Mouse (Mus musculus) MEL (cell line): ENCODE data around the gene Hmgcs1. TPM values are rescaled to one million over a fixed set of nuclear protein-coding genes. Genes with fewer than 3 reads are reported as not detected.
"Not testable (repeated sequence)": the region's sequence is repeated elsewhere in the genome, so short reads cannot be mapped to it uniquely, and the experiment has no call there.

Experiments used
- DNase-seq: peaks from one replicate; pipeline ENCODE4 v3.0.0; 2011; ENCODE audit warnings: low read depth, low spot score
- H3K27ac ChIP-seq: 2 replicates; pipeline ENCODE4 v1.5.1; 2012; ENCODE audit warnings: low read depth, mild to moderate bottlenecking, control low read depth, low read length, moderate library complexity; ENCODE audit not compliant: control insufficient read depth
- H3K27me3 ChIP-seq, 2 experiments: fragments of 150-350 bp in 1 of 2; sonication (generic) in 1 of 2; 2 replicates each; pipeline ENCODE4 v1.6.1; 2012; ENCODE audit warnings: low read length in 2 of 2, mild to moderate bottlenecking in 2 of 2, improper control_type of control experiment in 1 of 2, moderate library complexity in 1 of 2; ENCODE audit not compliant: insufficient read depth in 2 of 2, control insufficient read depth in 1 of 2
- H3K36me3 ChIP-seq, 2 experiments: 2 replicates each; pipeline ENCODE4 v1.6.1; 2012 to 2014; ENCODE audit warnings: low read length in 2 of 2, improper control_type of control experiment in 1 of 2, inconsistent platforms in 1 of 2, mild to moderate bottlenecking in 1 of 2; ENCODE audit not compliant: insufficient read depth in 2 of 2, control insufficient read depth in 1 of 2
- H3K4me1 ChIP-seq, 2 experiments: fragments of 150-350 bp in 1 of 2; sonication (generic) in 1 of 2; 2 replicates each; pipeline ENCODE4 v1.6.1; 2012; ENCODE audit warnings: low read length in 2 of 2, improper control_type of control experiment in 1 of 2, mild to moderate bottlenecking in 1 of 2; ENCODE audit not compliant: insufficient read depth in 2 of 2, control insufficient read depth in 1 of 2
- H3K4me3 ChIP-seq, 2 experiments: fragments of 150-350 bp in 1 of 2; sonication (generic) in 1 of 2; 2 replicates each; pipeline ENCODE4 v1.5.1; 2012; ENCODE audit warnings: low read depth in 2 of 2, low read length in 2 of 2, mild to moderate bottlenecking in 2 of 2, moderate library complexity in 2 of 2, control low read depth in 1 of 2, improper control_type of control experiment in 1 of 2; ENCODE audit not compliant: control insufficient read depth in 1 of 2, insufficient read depth in 1 of 2
- H3K79me2 ChIP-seq: 2 replicates; pipeline ENCODE4 v1.6.1; 2012; ENCODE audit warnings: mild to moderate bottlenecking, low read length, moderate library complexity; ENCODE audit not compliant: control insufficient read depth, poor library complexity, insufficient read depth
- H3K9ac ChIP-seq: 2 replicates; pipeline ENCODE4 v1.6.1; 2012; ENCODE audit warnings: low read depth, mild to moderate bottlenecking, control low read depth, low read length, moderate library complexity; ENCODE audit not compliant: control insufficient read depth, poor library complexity, severe bottlenecking
- H3K9me3 ChIP-seq: fragments of 150-350 bp; sonication (generic); replicated peaks from 2 replicates; pipeline ENCODE4 v1.6.1; 2012; ENCODE audit warnings: mild to moderate bottlenecking, low read length, improper control_type of control experiment, moderate library complexity; ENCODE audit not compliant: insufficient read depth
- BHLHE40 ChIP-seq: IDR thresholded peaks from 2 replicates; pipeline ENCODE4 v1.6.1; 2012; ENCODE audit warnings: low read depth, mild to moderate bottlenecking, inconsistent platforms, low read length, improper control_type of control experiment, borderline replicate concordance
- CHD2 ChIP-seq: IDR thresholded peaks from 2 replicates; pipeline ENCODE4 v1.6.1; 2011; ENCODE audit warnings: low read length, improper control_type of control experiment
- GABPA ChIP-seq: IDR thresholded peaks from 2 replicates; pipeline ENCODE4 v1.6.1; 2012; ENCODE audit warnings: low read depth, mild to moderate bottlenecking, inconsistent platforms, low read length, improper control_type of control experiment, moderate library complexity
- KAT2A ChIP-seq: conservative IDR thresholded peaks from 2 replicates; pipeline ENCODE4 v1.6.1; 2012; ENCODE audit warnings: low read depth, low read length, improper control_type of control experiment, inconsistent platforms
- MAFK ChIP-seq: IDR thresholded peaks from 2 replicates; pipeline ENCODE4 v1.6.1; 2011; ENCODE audit warnings: low read depth, mild to moderate bottlenecking, low read length, improper control_type of control experiment, borderline replicate concordance
- MAX ChIP-seq: IDR thresholded peaks from 2 replicates; pipeline ENCODE4 v1.6.1; 2011; ENCODE audit warnings: low read length, improper control_type of control experiment
- MXI1 ChIP-seq: IDR thresholded peaks from 2 replicates; pipeline ENCODE4 v1.6.1; 2011; ENCODE audit warnings: mild to moderate bottlenecking, low read depth, low read length, improper control_type of control experiment
- MYB ChIP-seq: IDR thresholded peaks from 2 replicates; pipeline ENCODE4 v1.6.1; 2011; ENCODE audit warnings: mild to moderate bottlenecking, low read depth, low read length, improper control_type of control experiment
- NELFE ChIP-seq: IDR thresholded peaks from 2 replicates; pipeline ENCODE4 v1.6.1; 2011; ENCODE audit warnings: low read depth, low read length, improper control_type of control experiment
- NRF1 ChIP-seq: IDR thresholded peaks from 2 replicates; pipeline ENCODE4 v1.6.1; 2014; ENCODE audit warnings: low read depth, mild to moderate bottlenecking, inconsistent platforms, low read length, improper control_type of control experiment, moderate library complexity; ENCODE audit not compliant: poor library complexity, insufficient read depth, severe bottlenecking
- POLR2AphosphoS5 ChIP-seq: IDR thresholded peaks from 2 replicates; pipeline ENCODE4 v1.6.1; 2012; ENCODE audit warnings: low read depth, borderline replicate concordance, mild to moderate bottlenecking, inconsistent platforms, low read length, moderate library complexity, mixed read lengths
- RAD21 ChIP-seq: IDR thresholded peaks from 2 replicates; pipeline ENCODE4 v1.6.1; 2011; ENCODE audit warnings: mild to moderate bottlenecking, low read depth, low read length, improper control_type of control experiment
- SMC3 ChIP-seq: IDR thresholded peaks from 2 replicates; pipeline ENCODE4 v1.6.1; 2011; ENCODE audit warnings: low read depth, low read length, improper control_type of control experiment
- TAL1 ChIP-seq: IDR thresholded peaks from 2 replicates; pipeline ENCODE4 v1.6.1; 2012; ENCODE audit warnings: mild to moderate bottlenecking, inconsistent platforms, low read length, moderate library complexity, mixed read lengths
- TBP ChIP-seq: IDR thresholded peaks from 2 replicates; pipeline ENCODE4 v1.8.0; 2011; ENCODE audit warnings: low read depth, low read length, improper control_type of control experiment
- UBTF ChIP-seq: IDR thresholded peaks from 2 replicates; pipeline ENCODE4 v1.6.1; 2012; ENCODE audit warnings: low read depth, mild to moderate bottlenecking, inconsistent platforms, low read length, improper control_type of control experiment, moderate library complexity, borderline replicate concordance; ENCODE audit not compliant: insufficient read depth
- USF1 ChIP-seq: IDR thresholded peaks from 2 replicates; pipeline ENCODE4 v1.6.1; 2014; ENCODE audit warnings: low read depth, mild to moderate bottlenecking, inconsistent platforms, low read length, improper control_type of control experiment, moderate library complexity
- ZMIZ1 ChIP-seq: IDR thresholded peaks from 2 replicates; pipeline ENCODE4 v1.6.1; 2012; ENCODE audit warnings: low read depth, mild to moderate bottlenecking, inconsistent platforms, low read length, improper control_type of control experiment, moderate library complexity
- ZNF384 ChIP-seq: IDR thresholded peaks from 2 replicates; pipeline ENCODE4 v1.6.1; 2012; ENCODE audit warnings: low read depth, mild to moderate bottlenecking, inconsistent platforms, low read length, improper control_type of control experiment
- polyA plus RNA-seq, 2 experiments: library from polyadenylated mRNA; stranded (reverse) in 1 of 2; unstranded in 1 of 2; fragments of >175 nt in 1 of 2; fragments of >200 nt in 1 of 2; gene quantifications; 2 replicates each; pipeline versions ENCODE4 v1.2.1 to v1.2.4; 2012; ENCODE audit warnings: low replicate concordance in 2 of 2, low read depth in 1 of 2; ENCODE audit not compliant: insufficient read length in 2 of 2, insufficient read depth in 1 of 2, missing spikeins in 1 of 2
- total RNA-seq: library from RNA; depleted of rRNA; stranded (reverse); fragments of 300-350 nt; gene quantifications from 2 replicates; pipeline ENCODE4 v1.2.3, GENCODE M21; 2012

Gene Hmgcs1
- total and polyA plus RNA-seq, 3 experiments, result 13.6 to 19.3 TPM; not detected in 1

GRCm38 (mm10) chr13:119696496-119696895 is 6.3 kb downstream of the Hmgcs1 start:
- Histone ChIP-seq H3K9ac (no peak overlapping the region), H3K27me3 (no peaks in the 10 kb centered on the region), H3K27ac (no peak overlapping the region), H3K36me3 (peaks cover 0 to 6% of the 10 kb centered on the region in 2 experiments; a peak in 2 of 4 replicates), H3K9me3 (no peaks in the 10 kb centered on the region), H3K79me2 (peaks cover 1% of the 10 kb centered on the region; the same call in 1 of the 2 replicates), H3K4me1 (peaks cover 0 to under 1% of the 10 kb centered on the region in 2 experiments; a peak in 1 of 4 replicates), H3K4me3 (no peak overlapping the region)
- no peak for TF ChIP-seq UBTF
- DNase-seq, result no peak

GRCm38 (mm10) chr13:119698436-119698835 is 8.3 kb downstream of the Hmgcs1 start:
- Histone ChIP-seq H3K4me1 (no peaks in the 10 kb centered on the region), H3K27me3 (no peaks in the 10 kb centered on the region), H3K9me3 (no peaks in the 10 kb centered on the region), H3K4me3 (no peak overlapping the region), H3K9ac (no peak overlapping the region), H3K27ac (no peak overlapping the region), H3K36me3 (peaks cover 1% of the 10 kb centered on the region in 2 experiments), H3K79me2 (no peaks in the 10 kb centered on the region)
- TF ChIP-seq NRF1 (no peak), KAT2A (no peak), CHD2 (no peak), MYB (no peak), RAD21 (no peak), SMC3 (no peak), ZMIZ1 (no peak), MAFK (no peak), ZNF384 (no peak), BHLHE40 (no peak)
- DNase-seq, result no peak

DNA sequence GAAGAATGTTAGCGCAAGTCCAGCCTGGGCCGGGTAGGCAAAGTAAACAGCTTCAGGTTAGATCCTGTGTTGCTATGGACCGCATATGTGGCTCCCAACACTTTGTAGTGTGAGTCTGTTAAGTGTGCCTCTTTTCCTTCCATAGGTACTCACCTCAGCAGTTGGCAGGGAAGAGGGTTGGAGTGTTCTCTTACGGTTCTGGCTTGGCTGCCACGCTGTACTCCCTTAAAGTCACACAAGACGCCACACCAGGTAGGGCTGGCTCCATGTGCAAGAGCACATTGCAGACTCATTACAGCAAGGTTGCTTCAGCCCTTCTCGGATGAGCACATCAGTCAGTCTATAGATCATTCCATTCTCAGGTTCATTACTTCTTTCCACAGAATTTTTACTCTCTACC is 14.1 kb downstream of the Hmgcs1 start:
- Histone ChIP-seq H3K9ac (no peak overlapping the region), H3K36me3 (peaks cover 2 to 4% of the 10 kb centered on the region in 2 experiments), H3K9me3 (no peaks in the 10 kb centered on the region), H3K79me2 (no peaks in the 10 kb centered on the region), H3K4me1 (peaks cover 7 to 9% of the 10 kb centered on the region in 2 experiments; a peak in 3 of 4 replicates), H3K4me3 (no peak overlapping the region), H3K27ac (no peak overlapping the region), H3K27me3 (no peaks in the 10 kb centered on the region)
- DNase-seq, result no peak
- TF ChIP-seq MAX, result no peak
- TF ChIP-seq GABPA, result no peak
- no peak for TF ChIP-seq MXI1
- TF ChIP-seq TBP, result no peak
- no peak for TF ChIP-seq TAL1
- TF ChIP-seq POLR2AphosphoS5, result no peak
- TF ChIP-seq KAT2A, result no peak
- no peak for TF ChIP-seq NELFE
- no peak for TF ChIP-seq BHLHE40
- no peak for TF ChIP-seq MYB
- TF ChIP-seq USF1, result no peak

DNA sequence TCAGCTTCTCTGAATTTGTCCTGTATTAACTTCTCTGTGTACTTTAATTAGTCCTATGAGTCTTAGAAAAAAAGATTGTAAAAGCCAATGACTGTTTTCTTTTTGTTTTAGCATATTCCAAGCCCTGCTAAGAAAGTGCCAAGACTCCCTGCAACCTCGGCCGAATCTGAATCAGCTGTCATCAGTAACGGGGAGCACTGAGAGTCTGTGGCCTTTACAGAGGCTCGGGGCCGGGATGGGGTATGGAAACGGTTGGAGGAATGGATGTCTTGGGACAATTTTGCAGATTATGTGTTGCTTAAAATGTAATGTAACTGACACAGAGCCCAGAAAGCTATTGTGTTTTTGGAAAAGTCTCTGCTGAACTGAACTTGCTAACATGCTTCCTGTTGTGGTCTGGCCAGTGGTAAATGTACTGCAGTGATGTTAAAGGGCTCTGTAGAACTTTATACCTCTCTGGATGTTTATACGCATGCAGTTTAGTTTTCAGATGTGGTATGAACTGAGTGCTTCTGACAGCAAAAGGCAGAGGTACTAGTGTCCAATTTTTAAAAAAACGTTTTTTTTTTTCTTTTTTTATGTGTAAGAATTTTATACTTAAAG is 16.2 kb downstream of the Hmgcs1 start:
- peaks cover 9 to 11% of the 10 kb centered on the region in 2 experiments; a peak in 3 of 4 replicates for H3K4me1 ChIP-seq
- not testable (repeated sequence) for H3K9ac ChIP-seq, H3K4me3 ChIP-seq, DNase-seq, H3K79me2 ChIP-seq, H3K9me3 ChIP-seq, H3K27ac ChIP-seq, H3K27me3 ChIP-seq, H3K36me3 ChIP-seq
